Mouse (Mus musculus) cerebellum, adult 11-12 months (tissue): ENCODE data around the gene Gm10999.
"Not testable (repeated sequence)": the region's sequence is repeated elsewhere in the genome, so short reads cannot be mapped to it uniquely, and the experiment has no call there.

Experiments
- DNase-seq: peaks from one replicate; pipeline ENCODE4 v3.0.0; 2022

Gene Gm10999

GRCm38 (mm10) chr8:129131561-129131960, at the start of gene Gm10999:
Gene Gm10999, minus strand, starts transcription at chr8:129131661.
- no peak for DNase-seq

- no peak for DNase-seq
These were observed 2.0 kb upstream of the Gm10999 start for GRCm38 (mm10) chr8:129133475-129133874.

GRCm38 (mm10) chr8:129115761-129116160, 15.7 kb downstream of the Gm10999 start:
- DNase-seq: not testable (repeated sequence)
